Mouse (Mus musculus) right cerebral cortex, postnatal 14 days (tissue): Measurements from ENCODE around the gene C130074G19Rik.

Experiments
- DNase-seq: peaks from one replicate; pipeline ENCODE4 v3.0.0; 2022

C130074G19Rik gene

GRCm38 (mm10) chr1:184882281-184883268, at the start of gene C130074G19Rik:
Gene C130074G19Rik (minus strand): TSS chr1:184883218.
- DNase-seq: no peak

DNA sequence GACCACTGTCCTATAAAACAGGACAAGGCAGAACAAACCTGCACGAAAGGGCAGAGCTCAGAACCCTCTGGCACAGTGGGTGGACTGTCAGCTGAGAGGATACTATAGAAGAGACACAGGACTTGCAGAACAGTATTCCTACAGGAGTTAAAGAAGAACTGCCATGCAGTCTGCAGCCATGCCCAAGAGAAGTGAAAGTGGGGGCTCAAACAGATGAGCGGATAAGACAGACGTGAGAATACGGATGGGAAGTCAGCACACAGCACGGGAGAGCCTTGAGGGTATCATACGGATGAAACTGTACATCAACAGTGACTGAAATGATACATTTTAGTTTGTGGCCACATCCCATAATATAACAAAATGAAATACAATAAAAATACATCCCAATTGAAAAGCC, 48.1 kb upstream of the C130074G19Rik start:
- DNase-seq: no peak

DNA sequence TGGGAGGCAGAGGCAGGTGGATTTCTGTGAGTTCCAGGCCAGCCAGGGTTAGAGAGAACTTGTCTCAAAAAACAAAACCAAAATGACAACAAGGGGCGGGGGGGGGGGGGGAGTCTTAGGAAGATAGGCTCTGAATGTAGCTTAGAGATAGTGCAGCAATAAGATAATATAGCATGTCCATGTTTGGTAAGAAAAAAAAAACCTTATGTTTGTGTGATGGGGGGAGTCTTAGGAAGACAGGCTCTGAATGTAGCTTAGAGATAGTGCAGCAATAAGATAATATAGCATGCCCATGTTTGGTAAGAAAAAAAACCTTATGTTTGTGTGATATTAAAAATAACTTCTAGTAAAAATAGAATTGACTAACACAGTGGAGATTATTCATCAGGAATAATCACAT, 45.4 kb upstream of the C130074G19Rik start:
- no peak for DNase-seq

GRCm38 (mm10) chr1:184927911-184928310, 44.9 kb upstream of the C130074G19Rik start:
- DNase-seq: no peak

- DNase-seq: no peak
Observed at GRCm38 (mm10) chr1:184922824-184923223, 39.8 kb upstream of the C130074G19Rik start.

GRCm38 (mm10) chr1:184920057-184920456, 37.0 kb upstream of the C130074G19Rik start:
- no peak for DNase-seq

DNA sequence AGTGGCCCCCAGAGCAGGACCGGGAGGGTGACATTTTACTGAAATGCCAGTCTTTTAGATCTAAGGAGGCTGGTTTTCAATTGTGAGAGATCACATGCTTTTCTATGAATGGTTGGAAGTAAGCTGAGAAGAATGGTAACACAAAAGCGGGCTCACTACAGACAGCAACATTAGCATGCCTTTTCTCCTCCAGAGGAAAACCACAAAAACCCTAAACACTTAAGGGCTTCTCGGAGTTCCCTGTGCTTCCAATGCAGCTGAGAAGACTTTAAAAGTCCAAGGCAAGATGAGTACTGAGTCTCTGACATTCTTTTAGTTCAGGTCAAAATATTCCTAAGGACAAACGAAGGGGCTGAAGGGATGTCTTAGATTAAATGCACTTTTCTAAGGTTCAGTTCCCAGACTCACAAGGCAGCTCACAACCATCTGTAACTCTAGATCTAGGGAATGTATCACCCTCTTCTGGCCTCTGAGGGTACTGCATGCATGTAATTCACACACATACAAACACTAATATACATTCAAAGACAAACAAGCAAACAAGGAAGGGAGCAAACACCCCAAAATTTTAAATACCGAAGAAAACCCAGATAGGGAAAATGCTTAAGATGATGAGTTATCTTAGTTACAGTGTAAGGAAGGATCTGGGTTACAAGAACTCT, 35.3 kb upstream of the C130074G19Rik start:
- no peak for DNase-seq

DNA sequence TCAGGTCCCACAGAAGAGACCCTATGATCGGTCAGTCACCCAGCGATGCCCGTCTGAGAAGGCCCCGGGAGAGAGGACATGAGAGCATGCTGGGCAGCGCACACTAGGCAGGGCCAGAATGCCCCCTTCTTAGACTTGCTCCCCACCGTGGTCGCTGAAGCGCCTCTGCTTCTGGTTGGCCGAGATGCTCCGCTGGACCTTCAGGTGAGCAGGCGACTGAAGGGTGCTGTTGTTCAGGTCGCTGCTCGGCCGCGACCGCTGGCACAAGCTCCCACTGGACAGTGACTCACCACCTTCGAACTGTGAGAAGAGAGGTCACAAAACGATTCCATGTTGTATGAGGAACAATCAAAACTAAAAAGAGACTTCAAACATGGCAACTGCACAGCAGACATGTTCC, 29.3 kb upstream of the C130074G19Rik start:
- no peak for DNase-seq

- DNase-seq: no peak
Observed at GRCm38 (mm10) chr1:184911861-184912260, 28.8 kb upstream of the C130074G19Rik start.

- no peak for DNase-seq
Observed at GRCm38 (mm10) chr1:184908558-184908957, 25.5 kb upstream of the C130074G19Rik start.

- no peak for DNase-seq
Observed at GRCm38 (mm10) chr1:184905904-184906745, 23.1 kb upstream of the C130074G19Rik start.

GRCm38 (mm10) chr1:184905371-184905770, 22.4 kb upstream of the C130074G19Rik start:
- DNase-seq: no peak

DNA sequence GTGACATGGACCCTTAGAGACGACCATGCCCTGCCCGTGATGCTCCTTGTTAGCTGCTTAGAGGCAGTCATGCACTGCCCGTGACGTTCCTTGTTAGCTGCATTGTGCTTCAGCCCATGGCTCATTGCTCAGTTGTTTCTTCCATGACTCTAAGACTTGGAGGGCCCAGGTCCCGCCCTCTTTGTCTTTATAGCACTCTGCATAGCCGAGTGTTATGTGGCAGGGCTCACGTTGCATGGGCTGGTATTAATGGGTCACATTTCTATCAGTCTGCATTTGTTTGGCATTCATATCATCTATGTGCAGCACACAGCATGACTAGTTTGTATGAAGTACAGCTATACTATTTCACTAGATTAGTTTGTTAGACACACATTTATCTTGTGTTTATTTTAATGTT, 20.7 kb upstream of the C130074G19Rik start:
- DNase-seq: no peak

GRCm38 (mm10) chr1:184902886-184903285, 19.9 kb upstream of the C130074G19Rik start:
- DNase-seq: no peak

- no peak for DNase-seq
Observed at GRCm38 (mm10) chr1:184897350-184897749, 14.3 kb upstream of the C130074G19Rik start.

GRCm38 (mm10) chr1:184891998-184892397, 9.0 kb upstream of the C130074G19Rik start:
- DNase-seq: no peak

DNA sequence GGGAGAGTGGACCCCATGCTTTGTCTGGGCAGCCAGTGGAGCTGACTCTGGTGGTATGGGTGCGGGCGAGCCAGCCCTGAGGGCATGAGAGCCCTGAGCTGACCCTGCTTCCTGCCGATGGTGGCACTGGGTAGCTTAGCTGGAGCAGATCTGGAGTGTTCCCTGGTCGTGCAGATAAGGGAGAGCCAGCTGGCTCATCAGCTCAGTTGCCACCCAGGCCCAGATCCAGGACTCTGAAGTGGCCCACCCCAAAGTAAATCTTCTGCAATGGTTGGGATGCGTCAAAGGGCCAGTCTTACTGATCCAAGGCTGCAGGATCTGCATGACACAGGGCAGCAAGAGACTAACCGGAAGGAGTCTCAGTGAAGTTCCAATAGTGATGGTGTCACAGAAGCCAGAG, 6.4 kb upstream of the C130074G19Rik start:
- no peak for DNase-seq

- DNase-seq: no peak
Observed at GRCm38 (mm10) chr1:184886160-184886559, 3.1 kb upstream of the C130074G19Rik start.

DNA sequence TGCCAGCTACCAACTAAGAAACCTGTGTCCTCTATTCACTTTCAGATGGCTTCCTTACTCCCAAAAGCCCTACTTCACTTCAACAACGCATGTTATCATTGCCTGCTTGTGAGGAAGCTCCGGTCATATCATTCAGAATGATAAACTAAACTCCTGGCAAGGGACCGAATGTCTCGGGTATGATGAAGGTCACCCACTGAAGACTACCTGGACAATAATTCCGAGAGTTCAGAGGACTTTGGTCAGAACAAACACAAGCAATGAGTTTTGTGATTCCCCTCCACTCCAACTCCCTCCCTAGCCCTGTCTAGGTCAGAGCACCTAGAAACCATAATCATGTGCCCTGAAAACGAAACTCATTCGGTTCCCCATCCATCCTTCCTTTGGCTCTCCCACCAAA, 1.2 kb downstream of the C130074G19Rik start:
- DNase-seq: no peak

DNA sequence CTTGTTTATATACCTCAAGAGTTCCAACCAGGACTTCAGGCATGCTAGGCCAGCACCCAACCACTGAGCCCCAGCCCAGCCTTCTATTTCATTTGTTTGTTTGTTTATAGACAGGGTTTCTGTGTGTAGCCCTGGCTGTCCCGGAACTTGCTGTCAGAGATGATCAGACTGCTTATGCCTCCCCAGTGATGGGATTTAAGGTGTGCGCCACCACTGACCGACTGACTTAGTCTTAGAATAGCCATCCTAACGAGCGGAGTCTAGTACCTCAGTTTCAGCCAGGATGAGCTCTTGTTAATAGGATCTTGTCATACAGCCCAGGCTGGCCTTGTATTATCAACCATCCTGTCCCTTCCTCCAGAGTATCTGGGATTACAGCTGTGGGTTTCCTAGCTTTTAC, 1.8 kb downstream of the C130074G19Rik start:
- DNase-seq: no peak

DNA sequence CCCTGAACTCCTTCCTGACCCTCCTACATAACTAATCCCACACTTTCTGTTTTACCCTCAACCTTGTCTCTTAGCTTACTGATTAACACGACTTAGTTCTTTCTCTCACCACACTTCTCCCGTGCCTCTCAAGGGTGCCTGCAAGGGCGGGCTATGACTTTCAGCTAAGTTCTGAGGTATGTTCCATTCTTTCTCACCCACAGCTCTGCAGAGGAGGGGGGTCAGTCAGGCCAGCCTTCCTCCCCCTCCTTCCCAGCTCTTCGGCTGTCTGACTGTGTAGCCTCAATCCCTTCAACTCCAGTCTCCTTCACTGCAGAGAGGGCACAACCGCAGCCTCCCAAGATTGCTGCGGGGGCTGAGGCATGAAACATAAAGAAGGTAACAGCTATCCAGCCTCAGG, 4.2 kb downstream of the C130074G19Rik start:
- DNase-seq: no peak

GRCm38 (mm10) chr1:184877306-184877705, 5.7 kb downstream of the C130074G19Rik start:
- DNase-seq: peak; percentile 27

DNA sequence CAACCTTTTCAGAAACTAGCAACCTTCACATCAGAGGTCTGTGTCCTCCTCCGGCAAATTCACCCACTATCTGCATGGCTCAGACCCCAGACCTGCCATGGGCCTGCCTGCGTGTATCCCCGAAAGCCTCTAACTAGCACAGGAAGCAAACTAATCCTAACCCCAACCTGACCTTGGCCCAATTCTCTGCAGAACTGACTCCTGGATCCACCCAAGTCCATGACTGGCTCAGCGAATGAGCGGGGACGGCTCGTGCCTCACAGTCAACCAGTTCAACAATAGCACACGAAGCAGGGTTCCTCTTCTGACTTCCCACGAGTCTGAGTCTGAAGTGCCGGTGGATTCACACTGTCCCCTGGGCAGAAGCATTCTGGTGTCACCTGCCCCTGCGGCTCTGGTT, 9.1 kb downstream of the C130074G19Rik start:
- DNase-seq: no peak
